Mouse (Mus musculus) midbrain, embryonic 10.5 days (tissue): ENCODE data around the gene Ccdc97. TPM values are rescaled to one million over a fixed set of nuclear protein-coding genes. Genes with fewer than 3 reads are reported as not detected.

Experiments used
- DNase-seq: peaks from one replicate; pipeline ENCODE4 v3.0.0-alpha.2; 2017; ENCODE audit warnings: low spot score
- H3K27ac ChIP-seq: fragments of 300-500 bp; sonication (generic); replicated peaks from 2 replicates; pipeline ENCODE4 v1.5.1; 2016; ENCODE audit warnings: mild to moderate bottlenecking
- H3K27me3 ChIP-seq: fragments of 300-500 bp; sonication (generic); 2 replicates; pipeline ENCODE4 v1.6.1; 2016; ENCODE audit warnings: low read depth, mild to moderate bottlenecking; ENCODE audit not compliant: poor library complexity, severe bottlenecking
- H3K36me3 ChIP-seq: fragments of 300-500 bp; sonication (generic); 2 replicates; pipeline ENCODE4 v1.6.1; 2016; ENCODE audit warnings: mild to moderate bottlenecking, moderate library complexity
- H3K4me1 ChIP-seq: fragments of 300-500 bp; sonication (generic); 2 replicates; pipeline ENCODE4 v1.6.1; 2016
- H3K4me3 ChIP-seq: fragments of 300-500 bp; sonication (generic); 2 replicates; pipeline ENCODE4 v1.5.1; 2016; ENCODE audit warnings: mild to moderate bottlenecking, moderate library complexity
- H3K9me3 ChIP-seq: fragments of 300-500 bp; sonication (generic); replicated peaks from 2 replicates; pipeline ENCODE4 v1.6.1; 2016; ENCODE audit warnings: mild to moderate bottlenecking
- WGBS: fragments of 180-500 bp; shearing (Covaris S2); methylation state at CpG from one replicate; pipeline ENCODE4 v1.1.7; 2016; 5-methylcytosine and 5-hydroxymethylcytosine counted together
- polyA plus RNA-seq: library from polyadenylated mRNA; unstranded; fragments of >200 nt; fragmentation: Nextera tagmentation; extraction: Ambion mirVana; gene quantifications from 2 replicates; pipeline ENCODE4 v1.2.1, GENCODE M21; 2016

The Ccdc97 gene
- 30.1 and 33.3 TPM in 2 replicates for polyA plus RNA-seq

DNA sequence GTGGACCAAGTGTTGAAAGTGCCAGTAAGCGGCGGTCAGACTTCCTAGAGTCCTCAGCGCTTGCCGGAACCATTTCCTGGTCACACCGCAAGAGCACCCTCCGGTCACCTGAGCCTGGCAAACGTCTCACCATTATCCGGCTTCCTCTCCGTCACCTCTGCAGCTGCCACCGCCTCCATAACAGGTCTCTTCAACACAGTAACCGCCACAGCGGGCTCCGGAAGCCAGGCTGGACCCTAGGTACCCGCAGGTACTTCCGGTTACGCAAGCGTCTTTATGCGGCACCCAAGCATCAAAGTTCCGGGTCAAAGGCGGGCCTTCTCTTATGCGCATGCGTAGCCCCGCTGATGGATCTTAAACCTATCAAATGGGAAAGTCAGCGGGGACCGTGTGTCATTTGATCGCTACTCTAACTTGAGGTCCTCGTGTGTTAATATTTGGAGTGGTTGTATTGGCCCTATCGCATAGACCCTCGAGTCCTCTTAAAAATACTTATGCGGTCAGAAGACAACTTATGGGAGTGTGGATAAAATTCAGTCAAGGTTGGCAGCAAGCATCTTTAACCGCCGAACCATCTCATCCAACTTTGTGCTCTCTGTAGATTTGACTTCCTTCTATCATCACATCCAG is at the start of gene Ccdc97:
Gene Ccdc97, minus strand, starts transcription at position 301 of the 630 bp plus-strand sequence.
- H3K4me1 ChIP-seq, result peaks cover 18% of the 10 kb centered on the region
- DNase-seq, result peak; percentile 89
- H3K9me3 ChIP-seq, result no peaks in the 10 kb centered on the region
- H3K36me3 ChIP-seq, result peaks cover 64% of the 10 kb centered on the region
- peak within 1 kb of the TSS; percentile 78 for H3K4me3 ChIP-seq
- no peaks in the 10 kb centered on the region for H3K27me3 ChIP-seq
- WGBS, result 4% methylated on average over 32 of the region's 32 CpGs
- peak within 1 kb of the TSS; percentile 87 for H3K27ac ChIP-seq

- 91% methylated on average over 5 of the region's 5 CpGs for WGBS
- Histone ChIP-seq H3K27ac (no peak overlapping the region), H3K9me3 (no peaks in the 10 kb centered on the region), H3K4me3 (no peak overlapping the region), H3K4me1 (no peaks in the 10 kb centered on the region), H3K27me3 (no peaks in the 10 kb centered on the region), H3K36me3 (peaks cover 49% of the 10 kb centered on the region)
- no peak for DNase-seq
Measured at GRCm38 (mm10) chr7:25768229-25768628, 49.3 kb upstream of the Ccdc97 start.

- Histone ChIP-seq H3K27me3 (no peaks in the 10 kb centered on the region), H3K4me3 (no peak overlapping the region), H3K4me1 (no peaks in the 10 kb centered on the region), H3K36me3 (peaks cover 41% of the 10 kb centered on the region), H3K27ac (no peak overlapping the region), H3K9me3 (no peaks in the 10 kb centered on the region)
- WGBS, result 90% methylated on average over 6 of the region's 6 CpGs
- DNase-seq, result no peak
Measured at GRCm38 (mm10) chr7:25766108-25766507, 47.2 kb upstream of the Ccdc97 start.

GRCm38 (mm10) chr7:25764221-25764620 is 45.3 kb upstream of the Ccdc97 start:
- Histone ChIP-seq H3K27ac (no peak overlapping the region), H3K4me1 (no peaks in the 10 kb centered on the region), H3K9me3 (no peaks in the 10 kb centered on the region), H3K27me3 (no peaks in the 10 kb centered on the region), H3K4me3 (no peak overlapping the region), H3K36me3 (peaks cover 32% of the 10 kb centered on the region)
- WGBS, result 61% methylated on average over 5 of the region's 5 CpGs
- DNase-seq, result no peak

DNA sequence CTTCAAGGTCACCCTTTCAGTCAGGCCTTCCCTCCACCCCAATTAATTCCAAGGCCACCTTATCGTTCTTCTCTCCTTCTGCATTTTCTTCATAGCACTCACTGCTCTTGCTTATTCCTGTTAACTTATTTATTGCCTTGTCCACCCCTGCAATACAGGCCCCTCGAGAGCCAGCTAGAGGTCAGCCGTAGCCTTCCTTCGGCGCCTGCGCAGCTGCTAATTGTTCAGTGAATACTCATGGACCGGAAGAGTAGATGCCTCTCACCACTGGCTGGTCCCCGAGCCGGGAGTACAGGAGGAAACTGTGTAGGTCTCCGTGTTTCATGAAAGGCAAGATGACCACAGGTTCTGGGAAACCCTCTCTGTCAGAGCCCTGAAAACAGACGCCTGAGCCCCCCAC is 44.8 kb upstream of the Ccdc97 start:
- Histone ChIP-seq H3K4me3 (no peak overlapping the region), H3K27me3 (no peaks in the 10 kb centered on the region), H3K4me1 (no peaks in the 10 kb centered on the region), H3K27ac (no peak overlapping the region), H3K9me3 (no peaks in the 10 kb centered on the region), H3K36me3 (peaks cover 29% of the 10 kb centered on the region)
- DNase-seq, result no peak
- 79% methylated on average over 11 of the region's 11 CpGs for WGBS

DNA sequence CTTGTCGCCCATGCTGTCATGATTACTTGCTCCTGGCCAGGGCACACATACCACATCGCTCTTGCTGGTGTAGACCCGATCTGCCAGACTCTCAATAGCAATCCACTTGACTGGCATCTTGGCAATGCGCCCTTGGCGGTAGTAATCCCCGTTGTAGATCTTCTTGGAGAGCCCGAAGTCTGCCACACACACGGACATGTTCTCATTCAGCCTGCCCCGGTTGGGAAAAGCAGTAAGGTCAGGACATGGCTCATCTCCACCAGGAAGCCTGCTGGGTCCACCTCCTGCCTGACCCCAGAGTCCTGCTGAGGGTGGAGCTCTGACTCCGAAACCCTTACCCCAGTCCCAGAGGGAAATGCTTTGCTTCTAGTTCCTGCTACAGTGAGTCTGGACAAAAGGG is 42.5 kb upstream of the Ccdc97 start:
- DNase-seq, result no peak
- no peaks in the 10 kb centered on the region for H3K4me1 ChIP-seq
- peaks cover 19% of the 10 kb centered on the region for H3K36me3 ChIP-seq
- H3K4me3 ChIP-seq, result no peak overlapping the region
- H3K27me3 ChIP-seq, result no peaks in the 10 kb centered on the region
- no peak overlapping the region for H3K27ac ChIP-seq
- WGBS, result 86% methylated on average over 10 of the region's 10 CpGs
- no peaks in the 10 kb centered on the region for H3K9me3 ChIP-seq

- H3K27ac ChIP-seq, result peak overlapping the region; percentile 99
- H3K4me1 ChIP-seq, result peaks cover 21% of the 10 kb centered on the region
- WGBS, result 1% methylated on average over 18 of the region's 18 CpGs
- H3K4me3 ChIP-seq, result peak overlapping the region; percentile 99
- peaks cover 24% of the 10 kb centered on the region for H3K36me3 ChIP-seq
- no peaks in the 10 kb centered on the region for H3K9me3 ChIP-seq
- H3K27me3 ChIP-seq, result no peaks in the 10 kb centered on the region
- DNase-seq, result peak; percentile 85
Measured at GRCm38 (mm10) chr7:25756011-25756410, 37.1 kb upstream of the Ccdc97 start.

DNA sequence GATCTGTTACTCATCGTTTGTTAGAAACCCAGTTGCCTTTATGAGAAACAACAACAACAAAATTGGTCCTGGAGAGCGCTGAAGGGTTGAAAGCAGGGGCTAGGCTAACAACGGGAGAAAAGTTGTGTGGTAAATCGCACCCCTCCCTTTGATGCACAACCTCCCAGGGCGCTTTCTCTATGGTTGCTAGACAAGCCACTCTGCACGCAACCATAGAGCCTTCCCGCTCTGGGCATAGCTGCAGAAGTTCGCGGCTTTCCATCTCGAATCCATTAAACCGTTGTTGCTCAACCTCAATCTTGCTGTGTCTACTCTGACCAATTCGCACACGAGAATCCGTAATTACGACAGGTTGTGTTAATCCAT is 36.6 kb upstream of the Ccdc97 start:
- Histone ChIP-seq H3K9me3 (no peaks in the 10 kb centered on the region), H3K4me1 (peaks cover 21% of the 10 kb centered on the region), H3K36me3 (peaks cover 28% of the 10 kb centered on the region), H3K27me3 (no peaks in the 10 kb centered on the region), H3K27ac (peak overlapping the region; percentile 99), H3K4me3 (peak overlapping the region; percentile 99)
- peak; percentile 78 for DNase-seq
- under 1% methylated on average over 15 of the region's 15 CpGs for WGBS

DNA sequence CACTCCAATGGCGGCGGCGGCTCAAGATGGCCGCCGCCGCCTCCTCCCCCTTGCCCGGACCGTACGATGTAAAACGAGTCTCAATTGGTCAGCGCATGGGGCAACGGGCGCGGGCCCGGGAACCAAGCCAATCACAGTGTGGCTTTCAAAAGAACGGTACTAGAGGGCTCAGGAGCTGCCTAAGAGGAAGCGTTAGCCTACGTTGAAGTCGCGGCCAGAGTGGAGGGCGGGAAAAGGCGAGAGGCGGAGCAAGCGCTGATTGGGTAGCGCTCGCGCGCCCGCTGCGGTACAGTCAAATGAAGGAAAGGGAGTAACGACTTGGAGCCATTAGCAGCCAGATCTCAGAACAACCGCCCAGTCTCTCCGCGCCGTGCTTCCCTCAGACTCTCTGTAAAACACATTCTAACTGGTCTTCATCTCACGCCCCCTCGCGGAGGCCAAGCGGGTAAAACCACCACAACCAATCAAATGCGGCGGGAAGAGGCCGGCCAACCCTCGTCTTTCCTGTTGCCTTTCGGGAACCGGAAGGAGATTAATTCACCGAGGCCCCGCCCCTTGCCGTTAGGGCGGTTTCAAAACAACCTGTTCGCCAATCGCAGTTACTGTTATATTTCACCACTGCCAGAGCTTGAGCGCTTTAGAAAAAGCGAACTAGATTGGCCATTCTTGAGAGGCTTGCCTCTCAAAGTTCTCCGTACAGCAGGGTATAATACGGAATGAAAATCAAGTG is 36.0 kb upstream of the Ccdc97 start, which contains the start of gene Hnrnpul1:
Gene Hnrnpul1, minus strand, starts transcription at position 20 of the 730 bp plus-strand sequence.
- Histone ChIP-seq H3K27ac (peak within 1 kb of the TSS; percentile 99), H3K4me1 (peaks cover 21% of the 10 kb centered on the region), H3K27me3 (no peaks in the 10 kb centered on the region), H3K9me3 (no peaks in the 10 kb centered on the region), H3K4me3 (peak within 1 kb of the TSS; percentile 99), H3K36me3 (peaks cover 33% of the 10 kb centered on the region)
- peak; percentile 98 for DNase-seq
- under 1% methylated on average over 55 of the region's 55 CpGs for WGBS

- H3K9me3 ChIP-seq, result no peaks in the 10 kb centered on the region
- H3K27me3 ChIP-seq, result no peaks in the 10 kb centered on the region
- peak overlapping the region; percentile 99 for H3K4me3 ChIP-seq
- peak overlapping the region; percentile 99 for H3K27ac ChIP-seq
- no peak for DNase-seq
- H3K4me1 ChIP-seq, result peaks cover 21% of the 10 kb centered on the region
- WGBS, result under 1% methylated on average over 30 of the region's 30 CpGs
- H3K36me3 ChIP-seq, result peaks cover 38% of the 10 kb centered on the region
Measured at GRCm38 (mm10) chr7:25754439-25754737, 35.5 kb upstream of the Ccdc97 start.

DNA sequence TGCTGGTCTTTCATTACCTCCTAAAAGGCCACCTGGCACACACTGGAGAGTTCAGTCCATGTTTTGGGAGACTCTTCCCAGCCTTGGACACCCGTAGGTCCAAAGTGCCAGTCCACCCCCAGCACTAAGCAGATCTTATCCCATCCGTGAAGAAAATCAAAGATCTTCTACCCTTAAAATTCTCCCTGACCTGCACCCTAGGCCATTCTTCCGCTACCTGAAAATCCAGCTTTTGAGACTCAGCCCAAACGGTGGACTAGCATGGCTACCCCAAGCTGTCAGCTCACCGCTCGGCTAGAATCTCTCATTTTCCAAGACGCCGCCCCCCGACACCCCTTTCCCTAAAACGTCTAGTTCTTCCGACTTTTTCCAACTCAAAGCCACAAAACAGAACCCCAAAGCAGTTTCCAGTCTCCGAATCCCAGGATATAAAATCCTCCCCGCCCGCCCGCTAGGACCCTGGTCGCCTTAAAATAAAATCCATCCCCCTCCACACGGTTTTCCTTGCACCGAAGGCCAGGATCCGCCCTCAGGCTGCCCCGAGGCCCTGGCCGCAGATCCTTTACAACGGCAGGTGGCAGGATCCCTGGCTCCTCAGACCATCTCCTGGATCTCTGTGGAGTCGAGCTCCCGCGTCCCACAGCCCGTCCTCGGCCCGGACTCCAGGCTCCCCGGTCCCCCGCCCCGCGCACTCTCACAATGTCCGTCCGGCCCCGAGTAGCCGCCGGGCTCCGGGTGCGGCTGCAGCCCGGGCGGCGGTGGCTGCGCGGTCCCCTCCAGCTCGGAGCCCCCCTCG is 35.0 kb upstream of the Ccdc97 start:
- no peak for DNase-seq
- Histone ChIP-seq H3K9me3 (no peaks in the 10 kb centered on the region), H3K4me1 (peaks cover 21% of the 10 kb centered on the region), H3K4me3 (peak overlapping the region; percentile 99), H3K27ac (peak overlapping the region; percentile 99), H3K36me3 (peaks cover 44% of the 10 kb centered on the region), H3K27me3 (no peaks in the 10 kb centered on the region)
- 1% methylated on average over 46 of the region's 46 CpGs for WGBS

- no peaks in the 10 kb centered on the region for H3K9me3 ChIP-seq
- no peaks in the 10 kb centered on the region for H3K27me3 ChIP-seq
- peak overlapping the region; percentile 99 for H3K27ac ChIP-seq
- H3K4me1 ChIP-seq, result peaks cover 21% of the 10 kb centered on the region
- peaks cover 46% of the 10 kb centered on the region for H3K36me3 ChIP-seq
- DNase-seq, result no peak
- H3K4me3 ChIP-seq, result peak overlapping the region; percentile 99
Measured at GRCm38 (mm10) chr7:25753076-25753475, 34.2 kb upstream of the Ccdc97 start.

DNA sequence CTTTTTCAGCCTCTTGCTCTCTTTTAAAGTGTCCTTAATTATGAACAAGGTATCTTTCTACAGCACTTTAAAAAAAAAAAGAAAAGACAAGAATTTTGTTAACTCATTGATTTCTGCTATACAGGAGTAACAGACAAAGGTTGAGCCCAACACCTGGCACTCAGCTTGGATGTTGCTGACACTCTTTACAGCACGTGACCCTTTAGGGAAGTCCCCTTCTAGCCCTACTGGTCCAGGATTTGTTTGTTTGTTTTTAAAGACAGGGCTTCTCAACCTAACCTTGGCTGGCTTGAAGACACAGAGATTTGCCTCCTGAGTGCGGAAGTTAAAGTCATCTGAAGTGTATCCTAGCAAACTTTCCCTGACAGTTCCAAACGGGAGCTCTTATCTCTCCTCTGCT is 28.0 kb upstream of the Ccdc97 start:
- no peak overlapping the region for H3K4me3 ChIP-seq
- H3K9me3 ChIP-seq, result no peaks in the 10 kb centered on the region
- no peak for DNase-seq
- peaks cover 3% of the 10 kb centered on the region for H3K4me1 ChIP-seq
- no peak overlapping the region for H3K27ac ChIP-seq
- H3K27me3 ChIP-seq, result no peaks in the 10 kb centered on the region
- peaks cover 100% of the 10 kb centered on the region for H3K36me3 ChIP-seq
- 88% methylated on average over 3 of the region's 3 CpGs for WGBS
